Mouse (Mus musculus) common myeloid progenitor, adult 5-6 weeks (primary cell): ENCODE measurements around the gene Itga10. TPM values are rescaled to one million over a fixed set of nuclear protein-coding genes. Genes with fewer than 3 reads are reported as not detected.
"Not testable (repeated sequence)": the region's sequence is repeated elsewhere in the genome, so short reads cannot be mapped to it uniquely, and the experiment has no call there.

ENCODE experiments used
- ATAC-seq: replicated peaks from 2 replicates; pipeline ENCODE4 v1.8.0; 2016; ENCODE audit warnings: low read depth, mild to moderate bottlenecking, moderate TSS enrichment, inconsistent platforms; ENCODE audit not compliant: poor library complexity, severe bottlenecking
- total RNA-seq: library from RNA; stranded (forward); fragments of 200-1000, 187-1606 nt; gene quantifications from 2 replicates; pipeline ENCODE4 v1.2.3, GENCODE M21; 2017

Gene Itga10
- total RNA-seq, 1 experiment from 2014 or later: 0.37 TPM

GRCm38 (mm10) chr3:96678456-96678855, 33.1 kb downstream of the Itga10 start:
- ATAC-seq: no peak

GRCm38 (mm10) chr3:96679159-96679674, 33.8 kb downstream of the Itga10 start:
- ATAC-seq: no peak

GRCm38 (mm10) chr3:96680269-96680956, 35.0 kb downstream of the Itga10 start:
- no peak for ATAC-seq

DNA sequence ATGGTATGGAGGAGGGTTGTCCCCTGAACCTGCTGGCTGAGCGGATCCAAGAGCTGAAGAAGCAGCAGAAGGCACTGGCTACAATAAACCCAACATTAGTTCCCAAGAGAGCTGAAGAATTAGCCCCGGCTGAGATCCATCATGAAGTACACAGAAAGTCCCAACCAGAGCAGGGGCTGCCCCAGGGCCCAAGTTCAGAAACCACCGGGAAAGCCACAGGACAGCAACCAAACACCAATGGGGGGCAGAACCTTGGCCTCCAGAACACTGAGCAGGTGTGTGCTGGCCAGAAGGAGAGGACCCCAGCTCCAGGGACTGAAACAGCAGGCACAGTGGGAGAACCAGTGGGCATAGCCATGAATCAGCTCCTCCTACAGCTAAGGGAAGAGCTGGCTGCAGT, 38.1 kb downstream of the Itga10 start:
- ATAC-seq: no peak

- ATAC-seq: no peak
Observed at GRCm38 (mm10) chr3:96684151-96684821, 38.9 kb downstream of the Itga10 start.

- peak; percentile 47; the same call in 1 of the 2 replicates for ATAC-seq
Observed at GRCm38 (mm10) chr3:96684822-96685156, 39.4 kb downstream of the Itga10 start.

GRCm38 (mm10) chr3:96686057-96686456, 40.7 kb downstream of the Itga10 start:
- ATAC-seq: not testable (repeated sequence)

- ATAC-seq: no peak
Observed at GRCm38 (mm10) chr3:96688854-96689253, 43.5 kb downstream of the Itga10 start.

DNA sequence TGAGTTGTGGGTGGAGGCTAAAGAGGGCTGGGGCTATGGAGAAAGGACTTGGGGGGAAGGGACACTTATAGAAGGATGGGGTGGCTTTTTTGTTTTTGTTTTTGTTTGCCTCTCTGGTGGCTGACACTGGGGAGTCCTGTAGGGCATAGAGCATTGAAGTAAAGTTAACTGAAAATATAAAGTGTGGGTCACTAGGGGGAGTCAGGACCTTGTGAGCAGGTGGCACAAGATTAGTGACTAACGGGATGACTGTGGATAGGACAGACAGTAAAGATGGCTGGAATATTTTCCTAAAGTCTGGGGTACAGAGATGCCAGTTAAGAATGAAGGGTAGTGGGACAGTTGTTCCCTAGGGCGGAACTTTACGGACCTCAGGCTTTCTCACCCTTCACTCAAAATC, 44.9 kb downstream of the Itga10 start:
- ATAC-seq: peak; percentile 85

DNA sequence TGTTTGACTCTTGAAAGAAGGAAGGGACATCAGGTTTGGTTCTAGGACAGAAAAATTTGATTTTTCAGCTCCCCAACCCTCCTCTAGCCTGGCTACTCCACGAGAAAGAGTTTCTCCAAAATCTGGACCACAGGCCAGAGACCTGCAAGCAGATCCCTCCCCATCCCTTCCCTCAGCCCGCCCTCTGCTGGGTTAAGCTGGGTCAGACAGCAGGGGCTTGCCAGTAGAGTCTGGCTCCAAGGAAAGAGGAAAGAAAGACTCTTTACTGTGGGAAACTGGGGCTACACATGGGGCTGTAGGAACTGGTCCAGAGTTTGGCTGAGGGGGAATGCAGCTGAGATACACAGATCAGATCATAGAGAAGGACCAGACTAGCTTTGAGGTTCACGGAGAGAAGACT, 47.1 kb downstream of the Itga10 start:
- ATAC-seq: no peak

- ATAC-seq: no peak
Observed at GRCm38 (mm10) chr3:96693579-96693978, 48.2 kb downstream of the Itga10 start.

- peak; percentile 74 for ATAC-seq
Observed at GRCm38 (mm10) chr3:96696198-96696765, 50.9 kb downstream of the Itga10 start, which contains the start of gene Pias3. Gene Pias3, plus strand, starts transcription at chr3:96696384.

DNA sequence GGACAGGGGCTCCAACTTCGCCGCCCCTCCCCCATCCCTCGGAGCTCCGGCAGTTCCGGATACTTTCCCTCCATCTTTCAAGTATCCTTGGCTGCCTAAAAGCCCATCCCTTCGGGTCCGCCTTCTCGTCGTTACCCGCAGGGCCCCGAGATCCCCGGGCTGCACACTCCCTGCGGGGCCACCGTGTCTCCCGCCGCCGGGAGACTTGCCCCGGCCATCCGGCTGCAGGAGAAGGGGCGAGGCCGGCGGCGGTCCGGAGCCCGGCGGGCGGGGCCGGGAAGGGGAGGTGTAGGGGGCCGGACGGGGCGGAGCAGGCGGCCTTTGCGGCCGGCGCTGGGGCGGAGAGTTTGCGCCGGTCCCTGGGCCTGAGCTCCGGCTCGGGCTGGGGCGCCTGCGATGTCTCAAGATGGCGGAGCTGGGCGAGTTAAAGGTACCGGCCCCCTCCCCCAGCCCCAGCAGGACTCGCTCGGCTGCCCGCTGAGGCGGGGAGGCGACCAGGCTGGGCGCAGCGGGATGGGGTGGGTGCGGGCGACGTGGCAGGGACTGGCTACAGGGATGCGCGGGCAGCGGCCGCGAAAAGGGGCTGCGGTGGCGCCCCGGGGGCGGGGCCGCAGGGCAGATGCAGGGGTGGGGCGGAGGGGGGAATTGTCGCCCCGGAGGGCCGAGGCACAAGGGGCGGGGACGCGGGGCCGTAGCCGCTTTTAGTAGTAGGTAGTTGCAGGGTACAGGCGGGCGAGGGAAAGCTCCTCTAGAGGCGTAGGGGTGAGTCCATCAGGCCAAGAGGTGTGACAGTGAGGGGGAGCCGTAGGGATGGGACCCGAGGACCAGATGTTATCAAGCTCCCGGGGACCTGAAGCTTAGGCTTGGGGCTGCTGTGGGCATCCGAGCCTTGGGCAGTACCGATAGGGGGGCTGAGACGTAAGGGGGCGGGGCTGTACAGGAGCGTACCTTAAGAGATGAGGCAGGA, 51.7 kb downstream of the Itga10 start:
- peak; percentile 66 for ATAC-seq

GRCm38 (mm10) chr3:96698993-96699690, 53.8 kb downstream of the Itga10 start:
- no peak for ATAC-seq

DNA sequence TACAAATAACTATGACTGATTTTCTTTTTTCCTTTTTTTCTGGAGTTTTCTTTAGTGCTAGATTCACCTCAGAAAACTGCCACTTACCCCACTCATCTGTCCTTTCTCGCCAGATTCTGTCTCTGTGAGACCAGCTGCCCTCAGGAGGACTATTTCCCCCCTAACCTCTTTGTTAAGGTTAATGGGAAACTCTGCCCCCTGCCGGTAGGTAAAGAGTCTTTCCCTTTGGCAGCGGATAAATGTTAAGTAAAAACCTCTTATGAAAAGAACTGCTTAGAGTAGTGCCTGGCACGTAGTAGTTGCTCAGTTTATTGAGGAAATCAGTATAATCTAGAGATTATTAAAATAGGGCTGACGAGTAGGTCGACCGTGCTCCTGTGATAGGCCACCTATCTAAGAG, 55.0 kb downstream of the Itga10 start:
- ATAC-seq: no peak

DNA sequence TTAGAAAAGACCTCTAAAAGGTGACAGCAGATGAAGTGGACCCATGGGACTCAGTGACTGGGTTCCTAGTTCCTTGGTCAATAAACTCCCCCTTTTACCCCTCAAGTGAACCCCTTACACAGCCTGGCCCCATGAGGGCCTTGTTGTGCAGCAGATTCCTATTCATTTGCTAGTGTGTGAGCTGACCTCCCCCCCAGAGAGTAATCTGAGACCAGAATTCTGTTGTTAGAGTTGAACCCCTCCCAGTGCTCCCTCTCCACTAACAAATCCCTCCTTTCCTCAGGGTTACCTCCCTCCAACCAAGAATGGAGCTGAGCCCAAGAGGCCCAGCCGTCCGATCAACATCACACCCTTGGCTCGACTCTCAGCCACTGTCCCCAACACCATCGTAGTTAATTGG, 55.6 kb downstream of the Itga10 start:
- no peak for ATAC-seq

DNA sequence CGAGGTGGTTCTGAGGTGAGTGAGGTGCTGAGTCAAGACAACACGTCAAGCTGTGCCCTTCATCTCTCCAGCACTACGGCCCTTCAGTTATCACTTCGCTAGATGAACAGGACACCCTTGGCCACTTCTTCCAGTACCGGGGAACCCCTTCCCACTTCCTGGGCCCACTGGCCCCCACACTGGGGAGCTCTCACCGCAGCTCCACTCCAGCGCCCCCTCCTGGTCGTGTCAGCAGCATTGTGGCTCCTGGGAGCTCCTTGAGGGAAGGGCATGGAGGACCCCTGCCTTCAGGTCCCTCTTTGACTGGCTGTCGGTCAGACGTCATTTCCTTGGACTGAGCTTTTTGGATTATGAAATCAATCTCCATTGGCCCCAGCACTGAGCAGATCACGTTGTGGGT, 59.4 kb downstream of the Itga10 start:
- ATAC-seq: no peak

DNA sequence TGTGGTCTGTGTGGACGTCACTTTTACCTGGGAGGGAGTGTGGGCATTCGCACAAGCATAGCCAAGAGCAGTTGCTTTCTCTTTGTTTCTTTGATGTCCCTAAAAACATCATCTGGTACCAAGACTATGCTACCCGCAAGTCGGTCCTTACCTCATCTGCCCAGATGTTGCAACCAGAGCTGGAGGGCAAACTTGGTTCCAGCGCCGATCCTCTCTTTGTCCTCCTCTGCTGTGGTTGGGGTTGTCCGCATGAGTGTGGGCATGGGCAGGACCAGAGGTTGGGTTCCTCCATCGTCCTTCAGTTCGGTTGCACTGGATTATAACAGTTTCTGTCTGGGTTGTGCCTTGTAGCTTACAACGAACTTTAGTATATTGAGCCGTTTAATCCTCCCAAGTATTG, 60.8 kb downstream of the Itga10 start:
- no peak for ATAC-seq

DNA sequence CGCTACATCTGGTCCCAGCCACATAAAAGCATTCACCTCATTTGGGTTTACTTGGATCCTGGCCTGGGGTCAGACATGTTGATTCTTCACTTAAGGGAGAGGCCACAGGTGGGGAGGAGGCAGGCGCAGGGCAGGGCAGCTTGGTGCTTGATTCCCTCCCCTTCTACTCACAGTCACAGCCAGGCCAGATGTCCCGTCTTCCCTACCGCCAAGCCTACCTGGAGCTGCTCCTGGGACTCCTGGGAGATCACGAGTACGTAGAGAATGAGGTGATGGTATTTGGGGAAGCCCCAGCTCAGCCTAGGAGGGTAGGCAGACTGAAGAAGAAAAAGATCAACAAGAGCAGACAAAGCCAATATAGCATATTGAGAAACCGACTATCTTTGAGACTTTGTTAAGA, 61.6 kb downstream of the Itga10 start:
- ATAC-seq: no peak
